Mouse (Mus musculus): ENCODE data around the gene Rasal1. TPM values are rescaled to one million over a fixed set of nuclear protein-coding genes. Genes with fewer than 3 reads are reported as not detected.

Gene Rasal1
- polyA plus RNA-seq, 1 experiment from 2014 or later, result not detected

DNA sequence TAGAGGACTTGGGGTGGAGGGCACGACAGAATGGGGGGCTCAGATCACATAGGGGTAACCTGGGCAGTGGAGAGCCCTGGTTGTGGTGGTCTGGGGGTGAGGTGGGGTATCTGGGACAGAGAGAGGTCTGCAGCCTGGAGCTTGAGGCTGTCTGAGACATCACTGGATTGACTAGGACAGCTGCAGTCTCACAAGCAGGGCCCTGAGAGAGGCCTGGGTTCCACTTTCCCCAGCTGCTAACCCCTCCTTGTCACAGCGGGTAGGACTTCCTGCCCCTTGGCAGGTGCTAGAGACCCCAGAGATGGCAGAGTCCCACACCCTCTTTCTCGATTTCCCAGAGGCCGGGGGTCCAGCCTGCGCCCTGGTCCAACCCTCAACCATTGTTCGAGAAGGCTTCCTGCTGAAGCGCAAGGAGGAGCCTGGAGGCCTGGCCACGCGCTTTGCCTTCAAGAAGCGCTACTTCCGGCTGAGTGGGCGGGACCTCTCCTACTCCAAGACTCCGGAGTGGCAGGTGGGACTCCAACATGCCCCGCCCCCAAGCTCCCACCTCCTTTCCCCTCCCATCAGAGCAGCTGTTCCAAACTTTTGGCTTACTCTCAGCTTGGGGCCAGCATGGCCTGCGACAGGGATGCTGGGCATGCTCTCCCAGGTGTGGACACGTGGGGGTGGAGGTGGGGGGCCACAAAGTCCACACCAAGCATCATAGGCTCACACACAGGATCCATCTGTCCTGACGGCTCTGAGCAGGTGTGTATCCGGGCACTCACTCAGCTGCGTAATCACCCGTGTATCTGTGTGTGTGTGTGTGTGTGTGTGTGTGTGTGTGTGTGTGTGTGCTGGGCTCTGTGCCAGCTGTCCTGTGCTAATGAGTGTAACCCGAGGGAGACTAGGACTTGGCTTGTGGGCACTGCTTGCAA lies 25.9 kb downstream of the Rasal1 start:
- Histone ChIP-seq H3K4me1 (ENCODE audit: control insufficient read depth in 2 of 2, insufficient read depth in 2 of 2, low read length in 2 of 2) (no peaks in the 10 kb centered on the region; a peak in 1 of 4 replicates), H3K9ac (ENCODE audit: low read length) (no peak overlapping the region), H3K4me3 (ENCODE audit: control insufficient read depth in 1 of 2, insufficient read depth in 1 of 2, low read depth in 1 of 2, low read length in 2 of 2) (no peak overlapping the region), H3K4me2 (ENCODE audit: low read length) (no peak overlapping the region), H3K36me3 (ENCODE audit: control insufficient read depth, insufficient read depth, low read length) (no peaks in the 10 kb centered on the region), H3K27me3 (ENCODE audit: control insufficient read depth, insufficient read depth, low read length) (peaks cover 7% of the 10 kb centered on the region; the same call in 1 of the 2 replicates), H3K9me3 (ENCODE audit: control insufficient read depth, low read length) (no peaks in the 10 kb centered on the region), H3K27ac (replicated peaks in 1 of 2; ENCODE audit: control insufficient read depth in 1 of 2, insufficient read depth in 1 of 2, low read depth in 2 of 2, low read length in 2 of 2) (no peak overlapping the region)
- WGBS, result 32% methylated on average over 21 of the region's 21 CpGs
- no peak for ATAC-seq (ENCODE audit: insufficient number of reproducible peaks, insufficient read depth, low FRiP score, low read depth)

DNA sequence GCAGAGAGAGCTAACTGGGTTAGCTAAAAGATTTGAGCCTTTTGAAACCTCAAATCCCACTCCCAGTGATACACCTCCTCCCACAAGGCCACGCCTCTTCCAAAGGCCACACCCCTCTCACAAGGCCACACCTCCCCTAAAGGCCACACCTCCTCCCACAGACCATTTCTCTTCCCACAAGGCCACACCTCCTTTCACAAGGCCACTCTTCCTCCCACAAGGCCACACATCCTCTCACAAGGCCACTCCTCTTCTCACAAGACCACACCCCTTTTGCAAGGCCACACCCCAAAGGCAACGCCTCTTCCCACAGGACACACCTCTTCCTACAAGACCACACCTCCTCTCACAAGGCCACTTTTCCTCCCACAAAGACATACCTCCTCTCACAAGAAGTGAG lies 28.9 kb downstream of the Rasal1 start:
- H3K27ac ChIP-seq (replicated peaks in 1 of 2; ENCODE audit: control insufficient read depth in 1 of 2, insufficient read depth in 1 of 2, low read depth in 2 of 2, low read length in 2 of 2), result no peak overlapping the region
- ATAC-seq (ENCODE audit: insufficient number of reproducible peaks, insufficient read depth, low FRiP score, low read depth), result no peak
- no peak overlapping the region for H3K4me2 ChIP-seq (ENCODE audit: low read length)
- peaks cover 27% of the 10 kb centered on the region for H3K27me3 ChIP-seq (ENCODE audit: control insufficient read depth, insufficient read depth, low read length)
- H3K4me1 ChIP-seq (ENCODE audit: control insufficient read depth in 2 of 2, insufficient read depth in 2 of 2, low read length in 2 of 2), result peaks cover 3 to 4% of the 10 kb centered on the region in 2 experiments; a peak in 2 of 4 replicates
- no peaks in the 10 kb centered on the region for H3K9me3 ChIP-seq (ENCODE audit: control insufficient read depth, low read length)
- no peak overlapping the region for H3K4me3 ChIP-seq (ENCODE audit: control insufficient read depth in 1 of 2, insufficient read depth in 1 of 2, low read depth in 1 of 2, low read length in 2 of 2)
- no peak overlapping the region for H3K9ac ChIP-seq (ENCODE audit: low read length)
- 36% methylated on average over 2 of the region's 2 CpGs for WGBS
- H3K36me3 ChIP-seq (ENCODE audit: control insufficient read depth, insufficient read depth, low read length), result no peaks in the 10 kb centered on the region

DNA sequence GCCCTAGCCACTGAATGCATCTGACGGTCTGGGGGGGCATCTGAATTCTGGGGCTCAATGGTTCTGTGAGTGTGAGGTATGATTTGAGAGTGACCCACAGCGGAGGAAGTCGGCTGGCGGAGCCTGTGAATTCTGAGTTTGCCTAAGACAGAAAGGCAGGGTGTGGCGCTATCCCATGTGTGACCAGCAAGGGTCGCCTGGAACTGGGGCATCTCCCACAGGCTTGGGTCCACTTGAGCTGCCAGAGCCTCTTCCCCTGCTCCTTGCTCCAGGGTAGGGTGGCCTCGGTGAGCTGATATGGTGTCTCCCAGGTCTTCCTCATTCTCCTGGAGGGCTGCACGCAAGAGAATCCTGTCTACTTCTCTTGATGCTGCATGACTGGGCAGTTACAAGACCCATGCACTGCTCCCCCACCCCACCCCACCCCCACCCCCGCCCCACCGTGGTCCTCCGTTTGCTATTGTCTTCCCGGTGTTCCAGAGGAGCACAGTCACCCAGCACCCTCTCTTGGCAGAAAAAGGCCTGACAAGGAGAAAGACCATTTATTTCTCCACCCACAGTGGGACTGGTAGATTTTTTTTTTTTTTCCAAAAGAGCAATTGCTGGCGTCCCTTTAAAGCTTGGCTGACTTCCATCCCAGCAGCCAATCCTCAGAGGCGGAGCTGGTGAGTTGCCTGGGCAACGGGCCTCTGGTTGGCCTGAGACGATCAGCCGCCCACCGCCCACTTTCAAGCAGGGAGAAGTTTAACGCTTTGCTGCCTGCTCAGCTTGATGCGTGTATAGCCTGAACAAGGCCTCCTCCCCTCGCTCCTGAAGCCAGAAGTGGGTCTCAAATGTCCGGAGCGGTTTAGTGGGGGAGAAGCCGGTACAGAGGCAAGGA lies 31.3 kb downstream of the Rasal1 start:
- Histone ChIP-seq H3K4me2 (ENCODE audit: low read length) (peak overlapping the region; percentile 70), H3K4me3 (ENCODE audit: control insufficient read depth in 1 of 2, insufficient read depth in 1 of 2, low read depth in 1 of 2, low read length in 2 of 2) (peak overlapping the region; percentile 31 to 33), H3K36me3 (ENCODE audit: control insufficient read depth, insufficient read depth, low read length) (no peaks in the 10 kb centered on the region), H3K9ac (ENCODE audit: low read length) (peak overlapping the region; percentile 46; the same call in 1 of the 2 replicates), H3K27ac (replicated peaks in 1 of 2; ENCODE audit: control insufficient read depth in 1 of 2, insufficient read depth in 1 of 2, low read depth in 2 of 2, low read length in 2 of 2) (no peak overlapping the region), H3K27me3 (ENCODE audit: control insufficient read depth, insufficient read depth, low read length) (peaks cover 51% of the 10 kb centered on the region), H3K4me1 (ENCODE audit: control insufficient read depth in 2 of 2, insufficient read depth in 2 of 2, low read length in 2 of 2) (peaks cover 3 to 4% of the 10 kb centered on the region in 2 experiments; a peak in 2 of 4 replicates), H3K9me3 (ENCODE audit: control insufficient read depth, low read length) (no peaks in the 10 kb centered on the region)
- ATAC-seq (ENCODE audit: insufficient number of reproducible peaks, insufficient read depth, low FRiP score, low read depth), result peak; percentile 67
- WGBS, result 2% methylated on average over 24 of the region's 24 CpGs

DNA sequence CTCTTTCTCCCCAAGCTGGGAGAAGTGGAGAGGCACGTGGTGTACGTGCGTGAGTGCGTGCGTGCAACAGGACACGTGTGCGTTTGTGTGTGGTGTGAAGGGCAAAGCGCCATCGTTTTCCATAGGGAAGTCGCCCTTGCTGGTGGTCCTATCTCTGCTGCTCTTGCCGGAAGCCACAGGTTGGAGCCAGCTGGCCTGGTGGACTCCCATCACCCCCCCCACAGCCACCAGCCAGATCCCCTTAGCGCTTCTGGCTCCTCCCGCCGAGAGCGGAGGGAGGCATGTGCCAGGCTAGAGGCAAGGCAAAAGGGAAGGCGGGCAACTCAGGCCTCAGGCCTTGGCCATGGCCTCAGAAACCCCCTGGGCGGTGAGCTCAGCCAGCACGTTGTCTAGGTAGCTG lies 32.3 kb downstream of the Rasal1 start:
- no peak overlapping the region for H3K4me3 ChIP-seq (ENCODE audit: control insufficient read depth in 1 of 2, insufficient read depth in 1 of 2, low read depth in 1 of 2, low read length in 2 of 2)
- peaks cover 53% of the 10 kb centered on the region for H3K27me3 ChIP-seq (ENCODE audit: control insufficient read depth, insufficient read depth, low read length)

DNA sequence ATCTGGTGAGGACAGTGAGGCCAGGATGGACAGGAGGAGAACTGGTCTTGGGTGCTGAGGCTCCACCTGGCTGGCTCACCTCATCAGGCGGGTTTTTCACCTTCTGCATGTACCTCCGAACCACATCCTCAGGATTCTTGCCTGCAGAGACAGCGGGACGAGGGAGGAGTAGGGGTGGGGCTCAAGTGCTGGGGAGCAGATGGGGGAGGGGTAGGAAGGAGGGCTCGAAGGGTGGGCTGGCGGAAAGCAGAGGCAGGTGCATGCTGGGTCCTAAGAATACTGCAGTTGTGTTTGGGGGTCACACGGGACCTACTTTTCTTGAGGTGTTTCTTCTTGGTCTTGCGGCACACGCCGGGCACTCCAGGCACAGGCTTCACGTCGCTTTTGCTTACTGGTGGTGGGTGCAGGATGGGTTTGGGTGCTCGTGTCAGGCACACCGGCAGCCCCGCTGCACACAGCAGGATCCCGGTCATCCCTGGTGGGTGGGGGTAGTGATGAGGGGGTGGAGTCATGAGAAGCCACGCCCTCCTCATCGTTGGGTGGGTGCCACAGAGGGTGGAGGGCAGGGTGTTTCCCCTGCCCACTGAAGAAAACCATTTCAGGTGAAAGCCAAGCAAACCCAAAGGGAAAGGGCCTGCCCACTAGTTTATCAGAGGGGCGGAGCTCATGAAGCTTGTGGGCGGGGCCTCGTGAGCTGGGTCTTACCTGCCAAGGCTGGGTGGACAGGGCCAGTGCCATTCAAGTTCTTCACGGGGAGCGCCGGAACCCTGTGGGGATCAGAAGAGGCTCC lies 34.6 kb downstream of the Rasal1 start:
- no peak overlapping the region for H3K9ac ChIP-seq (ENCODE audit: low read length)
- H3K4me1 ChIP-seq (ENCODE audit: control insufficient read depth in 2 of 2, insufficient read depth in 2 of 2, low read length in 2 of 2), result peaks cover 3 to 4% of the 10 kb centered on the region in 2 experiments; a peak in 2 of 4 replicates
- WGBS, result 11% methylated on average over 24 of the region's 24 CpGs
- no peak overlapping the region for H3K4me3 ChIP-seq (ENCODE audit: control insufficient read depth in 1 of 2, insufficient read depth in 1 of 2, low read depth in 1 of 2, low read length in 2 of 2)
- H3K4me2 ChIP-seq (ENCODE audit: low read length), result no peak overlapping the region
- no peak overlapping the region for H3K27ac ChIP-seq (replicated peaks in 1 of 2; ENCODE audit: control insufficient read depth in 1 of 2, insufficient read depth in 1 of 2, low read depth in 2 of 2, low read length in 2 of 2)
- no peaks in the 10 kb centered on the region for H3K36me3 ChIP-seq (ENCODE audit: control insufficient read depth, insufficient read depth, low read length)
- no peaks in the 10 kb centered on the region for H3K9me3 ChIP-seq (ENCODE audit: control insufficient read depth, low read length)
- ATAC-seq (ENCODE audit: insufficient number of reproducible peaks, insufficient read depth, low FRiP score, low read depth), result no peak
- H3K27me3 ChIP-seq (ENCODE audit: control insufficient read depth, insufficient read depth, low read length), result peaks cover 48% of the 10 kb centered on the region

More for the DNA sequence above, 32.3 kb downstream of the Rasal1 start:
- 77% methylated on average over 18 of the region's 18 CpGs for WGBS
- no peaks in the 10 kb centered on the region for H3K36me3 ChIP-seq (ENCODE audit: control insufficient read depth, insufficient read depth, low read length)
- no peak overlapping the region for H3K4me2 ChIP-seq (ENCODE audit: low read length)
- peaks cover 3 to 4% of the 10 kb centered on the region in 2 experiments; a peak in 2 of 4 replicates for H3K4me1 ChIP-seq (ENCODE audit: control insufficient read depth in 2 of 2, insufficient read depth in 2 of 2, low read length in 2 of 2)
- no peaks in the 10 kb centered on the region for H3K9me3 ChIP-seq (ENCODE audit: control insufficient read depth, low read length)
- H3K27ac ChIP-seq (replicated peaks in 1 of 2; ENCODE audit: control insufficient read depth in 1 of 2, insufficient read depth in 1 of 2, low read depth in 2 of 2, low read length in 2 of 2), result no peak overlapping the region
- no peak for ATAC-seq (ENCODE audit: insufficient number of reproducible peaks, insufficient read depth, low FRiP score, low read depth)
- no peak overlapping the region for H3K9ac ChIP-seq (ENCODE audit: low read length)

DNA sequence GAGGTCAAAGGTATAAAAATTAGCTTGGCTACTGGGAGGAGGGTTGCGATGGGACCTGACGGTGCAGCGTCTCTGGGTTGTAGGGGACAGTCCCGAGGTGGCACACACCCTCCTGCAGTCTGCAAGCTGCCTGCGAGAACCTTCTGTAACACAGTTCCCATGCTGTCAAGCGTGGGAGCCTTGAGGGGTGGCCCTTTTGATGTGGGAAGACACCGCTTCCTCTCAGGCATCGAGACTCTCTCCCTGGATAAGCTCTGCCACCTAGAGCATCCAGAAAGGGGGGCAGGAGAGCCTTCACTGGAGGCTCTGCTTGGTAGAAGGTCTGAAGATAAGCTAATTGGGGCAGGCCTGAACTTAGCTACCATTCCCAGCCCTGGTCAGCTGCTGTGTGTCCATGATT lies 37.1 kb downstream of the Rasal1 start:
- H3K9me3 ChIP-seq (ENCODE audit: control insufficient read depth, low read length), result no peaks in the 10 kb centered on the region
- H3K4me2 ChIP-seq (ENCODE audit: low read length), result no peak overlapping the region
- 68% methylated on average over 8 of the region's 8 CpGs for whole genome bisulfite sequencing
- no peak overlapping the region for H3K27ac ChIP-seq (replicated peaks in 1 of 2; ENCODE audit: control insufficient read depth in 1 of 2, insufficient read depth in 1 of 2, low read depth in 2 of 2, low read length in 2 of 2)
- H3K4me1 ChIP-seq (ENCODE audit: control insufficient read depth in 2 of 2, insufficient read depth in 2 of 2, low read length in 2 of 2), result no peaks in the 10 kb centered on the region; a peak in 1 of 4 replicates
- H3K9ac ChIP-seq (ENCODE audit: low read length), result no peak overlapping the region
- no peak for ATAC-seq (ENCODE audit: insufficient number of reproducible peaks, insufficient read depth, low FRiP score, low read depth)
- no peaks in the 10 kb centered on the region for H3K36me3 ChIP-seq (ENCODE audit: control insufficient read depth, insufficient read depth, low read length)
- H3K27me3 ChIP-seq (ENCODE audit: control insufficient read depth, insufficient read depth, low read length), result peaks cover 48% of the 10 kb centered on the region
- H3K4me3 ChIP-seq (ENCODE audit: control insufficient read depth in 1 of 2, insufficient read depth in 1 of 2, low read depth in 1 of 2, low read length in 2 of 2), result no peak overlapping the region
